Mouse (Mus musculus): Measurements from ENCODE around the gene Tjap1.

The Tjap1 gene

GRCm38 (mm10) chr17:46252571-46253451, 30.0 kb downstream of the Tjap1 start:
- DNase-seq (ENCODE audit: low spot score): no peak

DNA sequence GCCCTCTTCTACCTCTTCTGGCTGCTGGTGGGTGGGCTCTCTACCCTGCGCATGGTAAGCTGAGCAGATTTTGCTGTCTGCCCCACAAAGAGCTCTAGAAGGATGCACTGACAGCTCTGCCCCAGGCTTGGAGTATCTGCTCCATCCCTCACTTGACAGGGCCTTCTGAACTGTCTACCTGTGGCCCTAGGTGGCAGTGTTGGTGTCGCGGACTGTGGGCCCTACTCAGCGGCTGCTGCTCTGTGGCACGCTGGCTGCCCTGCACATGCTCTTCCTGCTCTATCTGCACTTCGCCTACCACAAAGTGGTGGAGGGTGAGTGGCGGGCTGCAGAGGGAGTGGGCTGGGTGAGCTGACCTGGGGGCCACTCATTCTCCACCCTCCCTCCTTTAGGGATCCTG, 31.7 kb downstream of the Tjap1 start:
- no peak for DNase-seq (ENCODE audit: low spot score)

GRCm38 (mm10) chr17:46248189-46248522, 34.7 kb downstream of the Tjap1 start:
- DNase-seq (ENCODE audit: low spot score): no peak

DNA sequence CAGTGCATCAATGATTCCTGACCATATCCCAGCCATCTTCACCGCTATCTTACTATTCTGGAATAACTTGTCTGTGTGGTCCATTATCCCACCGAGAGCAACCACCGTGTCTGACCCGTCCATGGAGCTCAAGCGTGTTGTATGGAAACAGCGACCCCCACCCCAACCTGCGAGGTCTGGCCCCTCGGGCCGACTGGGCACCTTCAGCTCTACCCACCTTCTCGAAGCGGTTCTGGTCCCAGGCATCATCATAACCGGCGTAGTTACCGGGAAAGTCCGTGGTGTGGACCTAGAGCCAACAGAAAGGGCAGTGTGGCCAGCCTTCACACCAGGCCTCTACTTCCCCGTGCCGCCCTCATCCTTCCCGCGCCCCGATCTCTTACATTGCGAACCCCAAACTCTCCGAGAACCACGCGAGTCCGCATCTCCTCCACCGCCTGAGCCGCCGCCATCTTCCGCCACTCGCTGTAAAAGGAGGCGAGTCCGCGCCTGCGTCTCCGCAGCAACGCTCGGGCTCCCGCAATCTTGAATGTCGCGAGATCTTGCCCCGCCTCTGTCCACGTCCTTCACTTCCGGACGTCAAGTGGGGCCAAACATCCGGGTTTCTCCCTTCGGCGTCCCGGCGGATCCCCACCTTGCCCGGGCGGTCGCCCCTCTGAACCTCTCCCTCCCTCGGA, 35.2 kb downstream of the Tjap1 start, which contains the start of the genes Polr1c and Yipf3:
Gene Polr1c, minus strand, starts transcription at position 543 of the 677 bp plus-strand sequence.
Gene Yipf3, plus strand, starts transcription at position 569 of the 677 bp plus-strand sequence.
- peak; percentile 88 for DNase-seq (ENCODE audit: low spot score)

- no peak for DNase-seq (ENCODE audit: low spot score)
These were observed 38.2 kb downstream of the Tjap1 start for GRCm38 (mm10) chr17:46244579-46244978.

DNA sequence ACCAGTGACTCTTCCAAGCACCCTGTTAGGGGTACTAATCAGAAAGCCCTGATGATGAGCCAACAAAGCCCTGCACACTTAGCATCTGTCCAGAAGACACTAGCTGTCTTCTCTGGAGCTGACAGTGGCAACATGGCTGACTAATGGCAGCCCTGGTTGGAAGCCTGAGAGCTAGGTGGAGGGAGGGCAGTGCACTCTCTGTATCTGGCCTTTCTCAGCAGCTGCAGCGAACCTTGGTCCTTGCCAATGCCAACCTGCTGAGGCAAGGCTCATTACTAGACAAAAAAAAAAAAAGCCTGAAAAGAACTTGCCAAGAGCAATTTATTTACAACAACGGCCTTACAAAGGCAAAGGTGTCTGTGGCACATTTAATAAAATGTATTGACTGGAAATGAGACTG, 39.2 kb downstream of the Tjap1 start:
- DNase-seq (ENCODE audit: low spot score): no peak

- no peak for DNase-seq (ENCODE audit: low spot score)
These were observed 39.8 kb downstream of the Tjap1 start for GRCm38 (mm10) chr17:46242993-46243392.

DNA sequence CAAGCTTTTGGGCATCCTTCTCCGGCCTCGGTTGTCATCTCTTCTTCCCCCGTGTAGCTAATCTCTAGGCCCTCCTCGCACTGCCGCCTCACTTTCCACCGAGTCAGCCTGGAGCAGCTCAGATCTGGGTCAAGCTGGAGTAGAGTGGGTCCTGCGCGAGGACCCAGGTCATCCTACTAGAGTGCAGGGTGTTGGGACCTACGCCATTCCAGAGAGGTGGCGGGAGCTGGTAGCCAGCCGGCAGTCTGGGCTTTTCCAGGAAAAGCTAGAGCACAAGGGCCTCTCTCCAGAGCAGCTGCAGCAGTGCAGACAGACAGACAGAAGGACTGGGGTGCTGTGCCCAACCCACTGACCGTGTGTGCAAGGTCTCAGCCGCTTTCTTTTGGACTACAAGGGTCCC, 40.6 kb downstream of the Tjap1 start:
- DNase-seq (ENCODE audit: low spot score): no peak

GRCm38 (mm10) chr17:46241471-46241870, 41.4 kb downstream of the Tjap1 start:
- no peak for DNase-seq (ENCODE audit: low spot score)

- DNase-seq (ENCODE audit: low spot score): no peak
These were observed 43.2 kb downstream of the Tjap1 start for GRCm38 (mm10) chr17:46239516-46240114.

GRCm38 (mm10) chr17:46237480-46237879, 45.3 kb downstream of the Tjap1 start:
- DNase-seq (ENCODE audit: low spot score): no peak

DNA sequence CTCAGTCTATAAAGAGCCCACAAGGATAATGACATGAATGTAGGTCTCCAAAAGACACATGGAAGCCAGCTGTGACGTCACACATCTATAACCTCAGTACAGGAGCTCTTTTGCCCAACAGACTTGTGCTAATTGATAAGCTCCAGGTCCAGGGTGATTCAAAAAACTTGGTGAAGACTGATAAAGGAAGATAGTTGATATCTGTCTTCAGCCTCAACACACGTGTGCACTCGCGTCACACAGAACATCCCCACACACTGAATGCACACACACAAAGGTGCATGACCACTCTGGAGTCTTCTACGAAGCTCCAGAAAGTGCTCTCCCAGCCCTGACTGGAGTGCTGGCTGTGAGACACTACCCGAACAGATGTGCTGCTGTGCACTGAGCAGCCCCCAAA, 45.7 kb downstream of the Tjap1 start:
- DNase-seq (ENCODE audit: low spot score): no peak

DNA sequence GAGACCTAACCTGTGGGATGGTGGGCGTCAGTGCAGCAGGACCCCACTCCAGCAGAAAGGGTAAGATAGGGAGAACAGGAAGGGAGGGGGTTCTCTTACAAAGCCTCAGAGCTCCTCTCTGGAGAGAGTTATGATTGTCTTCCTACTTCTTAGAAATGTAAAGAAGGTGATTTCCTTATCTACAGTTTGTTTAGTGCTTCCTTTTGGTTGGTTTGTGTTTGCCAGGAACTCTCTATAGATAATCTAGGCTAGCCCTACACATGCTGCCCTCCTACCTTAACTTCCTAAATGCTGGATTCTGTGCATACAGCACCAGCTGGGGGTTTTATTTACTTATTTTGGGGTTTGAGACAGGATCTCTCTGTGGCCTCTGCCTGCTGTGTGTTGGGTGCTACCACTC, 46.8 kb downstream of the Tjap1 start:
- no peak for DNase-seq (ENCODE audit: low spot score)

DNA sequence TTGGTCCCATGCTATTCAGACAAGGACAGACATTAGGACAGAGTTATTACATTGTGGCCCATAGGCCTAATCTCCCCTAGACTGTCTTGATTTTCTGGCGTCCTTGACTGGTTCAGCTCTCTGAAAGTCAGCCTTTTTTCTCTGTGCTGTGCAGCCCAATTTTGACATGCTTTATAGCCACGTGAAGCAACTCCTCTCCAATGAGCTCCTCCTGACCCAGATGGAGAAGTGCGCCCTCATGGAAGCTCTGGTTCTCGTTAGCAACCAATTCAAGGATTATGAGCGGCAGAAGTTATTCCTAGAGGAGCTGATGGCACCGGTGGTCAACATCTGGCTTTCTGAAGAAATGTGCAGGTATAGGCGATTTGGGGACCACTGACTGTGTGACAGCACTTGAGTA, 55.2 kb downstream of the Tjap1 start:
- no peak for DNase-seq (ENCODE audit: low spot score)

DNA sequence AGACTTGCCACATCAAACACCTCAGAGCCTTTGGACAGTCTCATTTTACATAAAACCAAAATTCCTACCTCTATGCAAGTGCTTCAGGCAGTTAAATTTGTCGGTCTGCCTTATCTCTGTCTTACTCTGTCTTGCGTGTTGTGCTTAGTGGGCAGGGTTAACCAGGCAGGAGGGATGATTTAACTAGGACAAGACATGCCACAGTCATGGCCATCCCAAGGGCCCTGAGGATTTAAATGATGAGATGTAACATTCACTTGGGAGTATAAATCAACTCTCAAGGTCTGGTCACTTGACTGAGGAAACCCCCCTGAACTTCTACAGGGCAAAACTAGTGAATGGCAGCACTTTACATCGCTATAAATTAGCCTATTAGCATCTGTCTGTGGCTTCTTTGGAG, 61.2 kb downstream of the Tjap1 start:
- DNase-seq (ENCODE audit: low spot score): no peak

GRCm38 (mm10) chr17:46210550-46210949, 72.3 kb downstream of the Tjap1 start:
- no peak for DNase-seq (ENCODE audit: low spot score)

All from ovary, postnatal 14 days (tissue).